Mouse (Mus musculus) gastrocnemius, adult 18-20 months (tissue): ENCODE results near the gene Dnajb1. TPM values are rescaled to one million over a fixed set of nuclear protein-coding genes. Genes with fewer than 3 reads are reported as not detected.
A peak's percentile ranks its signal among the peaks of the same experiment; 100 is the strongest.

Experiments
- DNase-seq: peaks from one replicate; pipeline ENCODE4 v3.0.0; 2021; ENCODE audit warnings: low spot score
- total RNA-seq, 2 experiments: library from RNA; stranded (reverse); gene quantifications; 2 replicates each; pipeline ENCODE4 v1.2.3; 2021

Gene Dnajb1
- total RNA-seq, 2 experiments from 2014 or later, result 5.9 to 16.7 TPM

- DNase-seq, result no peak
These were observed 1.7 kb downstream of the Dnajb1 start for GRCm38 (mm10) chr8:83609547-83610180.

GRCm38 (mm10) chr8:83611921-83612320, 3.9 kb downstream of the Dnajb1 start:
- DNase-seq, result no peak

- no peak for DNase-seq
These were observed 5.7 kb downstream of the Dnajb1 start for GRCm38 (mm10) chr8:83613695-83614094.

GRCm38 (mm10) chr8:83616625-83617024, 8.6 kb downstream of the Dnajb1 start:
- no peak for DNase-seq

GRCm38 (mm10) chr8:83617111-83617510, 9.1 kb downstream of the Dnajb1 start:
- no peak for DNase-seq

GRCm38 (mm10) chr8:83618566-83618965, 10.6 kb downstream of the Dnajb1 start:
- no peak for DNase-seq

- DNase-seq, result no peak
These were observed 11.7 kb downstream of the Dnajb1 start for GRCm38 (mm10) chr8:83619568-83620285.

GRCm38 (mm10) chr8:83621691-83622388, 13.8 kb downstream of the Dnajb1 start:
- no peak for DNase-seq

GRCm38 (mm10) chr8:83622389-83622989, 14.5 kb downstream of the Dnajb1 start:
- peak; percentile 85 for DNase-seq

GRCm38 (mm10) chr8:83623549-83623948, 15.6 kb downstream of the Dnajb1 start:
- DNase-seq, result no peak

GRCm38 (mm10) chr8:83624739-83625138, 16.7 kb downstream of the Dnajb1 start:
- DNase-seq, result no peak

GRCm38 (mm10) chr8:83625676-83626299, 17.8 kb downstream of the Dnajb1 start:
- DNase-seq, result no peak

GRCm38 (mm10) chr8:83632083-83632707, 24.2 kb downstream of the Dnajb1 start:
- DNase-seq, result no peak

- no peak for DNase-seq
These were observed 30.9 kb downstream of the Dnajb1 start for GRCm38 (mm10) chr8:83638856-83639255.

GRCm38 (mm10) chr8:83639649-83640048, 31.7 kb downstream of the Dnajb1 start:
- DNase-seq, result no peak

- DNase-seq, result no peak
These were observed 39.5 kb downstream of the Dnajb1 start for GRCm38 (mm10) chr8:83647511-83647910.

- no peak for DNase-seq
These were observed 40.0 kb downstream of the Dnajb1 start for GRCm38 (mm10) chr8:83648031-83648430.

GRCm38 (mm10) chr8:83649699-83650098, 41.7 kb downstream of the Dnajb1 start:
- DNase-seq, result no peak

- DNase-seq, result peak; percentile 96
These were observed 44.2 kb downstream of the Dnajb1 start, which contains the start of gene Gipc1 for GRCm38 (mm10) chr8:83652030-83652743. TSS of gene Gipc1 (plus strand) at chr8:83652677.
